Mouse (Mus musculus) lung, postnatal 0 days (tissue): ENCODE data around the gene Rnf157.

Source experiments
- CTCF ChIP-seq: IDR thresholded peaks from 2 replicates; pipeline ENCODE4 v1.5.1; 2016; ENCODE audit warnings: antibody characterized with exemption, mild to moderate bottlenecking
- EP300 ChIP-seq: IDR thresholded peaks from 2 replicates; pipeline ENCODE4 v1.6.1; 2016; ENCODE audit warnings: antibody characterized with exemption, mild to moderate bottlenecking, control low read depth

- TF ChIP-seq CTCF, result no peak
- no peak for TF ChIP-seq EP300
These were observed 30.5 kb upstream of the Rnf157 start for GRCm38 (mm10) chr11:116443311-116443710.
